Mouse (Mus musculus) neural tube, embryonic 12.5 days (tissue): ENCODE measurements around the gene Dap. TPM values are rescaled to one million over a fixed set of nuclear protein-coding genes. Genes with fewer than 3 reads are reported as not detected.

ENCODE experiments used
- ATAC-seq: fragments of 200-750 bp; cut with Nextera tagmentation; 2 replicates; pipeline ENCODE4 v1.8.0; 2017; ENCODE audit warnings: low read depth, mild to moderate bottlenecking, moderate TSS enrichment, moderate library complexity; ENCODE audit not compliant: low FRiP score
- H3K27ac ChIP-seq: fragments of 300-500 bp; sonication (generic); 2 replicates; pipeline ENCODE4 v1.5.1; 2016
- H3K27me3 ChIP-seq: fragments of 300-500 bp; sonication (generic); replicated peaks from 2 replicates; pipeline ENCODE4 v1.6.1; 2016; ENCODE audit warnings: mild to moderate bottlenecking
- H3K36me3 ChIP-seq: fragments of 300-500 bp; sonication (generic); 2 replicates; pipeline ENCODE4 v1.6.1; 2016; ENCODE audit warnings: mild to moderate bottlenecking
- H3K4me1 ChIP-seq: fragments of 300-500 bp; sonication (generic); 2 replicates; pipeline ENCODE4 v1.6.1; 2016
- H3K4me2 ChIP-seq: fragments of 300-500 bp; sonication (generic); replicated peaks from 2 replicates; pipeline ENCODE4 v1.6.1; 2016; ENCODE audit warnings: mild to moderate bottlenecking
- H3K4me3 ChIP-seq: fragments of 300-500 bp; sonication (generic); 2 replicates; pipeline ENCODE4 v1.5.1; 2016
- H3K9ac ChIP-seq: fragments of 300-500 bp; sonication (generic); 2 replicates; pipeline ENCODE4 v1.6.1; 2016; ENCODE audit warnings: mild to moderate bottlenecking
- H3K9me3 ChIP-seq: fragments of 300-500 bp; sonication (generic); 2 replicates; pipeline ENCODE4 v1.6.1; 2016; ENCODE audit warnings: mild to moderate bottlenecking
- WGBS: fragments of 180-500 bp; shearing (Covaris S2); methylation state at CpG from one replicate; pipeline ENCODE4 v1.1.7; 2016; 5-methylcytosine and 5-hydroxymethylcytosine counted together
- polyA plus RNA-seq: library from polyadenylated mRNA; unstranded; fragments of >200 nt; fragmentation: Nextera tagmentation; extraction: Ambion mirVana; gene quantifications from 2 replicates; pipeline ENCODE4 v1.2.1, GENCODE M21; 2016

Gene Dap
- polyA plus RNA-seq, 1 experiment from 2014 or later, result 44.0 TPM

DNA sequence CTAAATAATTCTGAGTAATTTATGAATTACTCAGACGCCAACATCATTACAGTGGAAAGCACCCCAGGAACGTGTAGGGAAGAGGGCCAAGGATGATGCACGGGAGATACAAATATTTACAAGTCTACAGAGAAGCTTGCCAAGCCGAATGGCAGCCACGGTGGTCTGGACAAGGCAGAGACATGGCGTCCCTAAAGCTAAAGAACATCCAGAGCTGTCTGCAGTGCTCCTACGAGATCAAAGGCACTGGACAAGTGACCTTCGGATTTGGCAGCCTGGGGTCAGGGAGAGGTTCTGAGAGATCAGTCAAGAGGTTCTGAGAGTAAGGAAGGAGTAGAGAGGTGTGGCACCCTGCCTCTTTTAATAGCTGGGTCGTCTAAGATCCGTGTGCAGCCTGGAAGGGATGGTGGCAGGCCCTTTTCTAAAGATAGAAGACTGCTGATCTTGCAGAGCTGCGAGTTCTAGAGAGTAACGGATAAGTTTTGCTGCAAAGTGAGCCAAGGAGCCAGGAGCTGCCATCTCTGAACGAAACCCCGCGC, 449 bp upstream of the Dap start:
- Histone ChIP-seq H3K27ac (no peak overlapping the region), H3K27me3 (no peaks in the 10 kb centered on the region), H3K9me3 (no peaks in the 10 kb centered on the region), H3K4me3 (peak overlapping the region; percentile 63), H3K4me1 (no peaks in the 10 kb centered on the region), H3K36me3 (no peaks in the 10 kb centered on the region), H3K9ac (peak overlapping the region; percentile 78; the same call in 1 of the 2 replicates), H3K4me2 (peak overlapping the region; percentile 80)
- peak; percentile 2; the same call in 1 of the 2 replicates for ATAC-seq
- 43% methylated on average over 15 of the region's 15 CpGs for WGBS

DNA sequence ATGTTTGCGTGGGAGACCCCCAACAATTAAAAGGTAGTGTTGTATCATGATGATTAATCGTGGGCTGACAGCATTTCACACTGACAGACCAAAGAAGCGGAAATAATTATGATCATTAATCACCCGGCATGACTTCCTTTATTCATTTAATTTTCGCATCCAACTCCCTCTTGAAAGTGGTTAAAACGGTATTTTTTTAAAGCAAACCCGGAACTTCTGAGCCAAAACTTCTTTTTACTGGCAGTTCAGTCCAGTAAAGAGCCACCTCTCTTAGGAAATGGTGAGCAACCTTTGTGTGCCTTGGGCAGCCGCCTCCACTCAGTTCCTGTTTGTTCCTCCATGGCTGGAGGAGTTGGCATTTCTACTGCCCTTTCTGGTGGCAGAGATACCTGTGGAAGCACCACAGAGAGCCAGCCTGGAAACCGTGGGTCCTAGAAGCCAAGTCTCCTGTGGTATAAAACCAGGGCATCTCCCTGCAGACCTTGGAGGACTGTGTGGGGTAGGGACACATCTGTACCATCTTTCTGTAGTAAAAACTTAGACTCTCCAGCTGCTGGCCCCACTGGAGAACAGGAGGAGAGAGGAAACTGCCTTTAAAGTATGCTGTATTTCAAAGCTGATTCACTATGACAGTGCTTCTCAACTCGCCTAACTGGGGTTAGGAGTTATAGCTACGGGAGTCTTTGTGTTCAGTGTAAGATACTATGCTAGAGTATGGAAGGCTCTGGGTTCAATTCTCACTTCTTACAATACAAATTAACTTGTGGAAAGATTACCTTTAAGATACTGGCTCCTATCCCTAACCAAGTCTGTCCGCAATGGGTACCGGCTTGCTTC, 910 bp downstream of the Dap start:
- H3K4me2 ChIP-seq, result peak overlapping the region; percentile 80
- H3K4me3 ChIP-seq, result peak overlapping the region; percentile 63
- no peaks in the 10 kb centered on the region for H3K36me3 ChIP-seq
- H3K4me1 ChIP-seq, result no peaks in the 10 kb centered on the region
- no peaks in the 10 kb centered on the region for H3K9me3 ChIP-seq
- WGBS, result 37% methylated on average over 13 of the region's 13 CpGs
- no peak overlapping the region for H3K27ac ChIP-seq
- no peaks in the 10 kb centered on the region for H3K27me3 ChIP-seq
- no peak for ATAC-seq
- H3K9ac ChIP-seq, result peak overlapping the region; percentile 78; the same call in 1 of the 2 replicates

DNA sequence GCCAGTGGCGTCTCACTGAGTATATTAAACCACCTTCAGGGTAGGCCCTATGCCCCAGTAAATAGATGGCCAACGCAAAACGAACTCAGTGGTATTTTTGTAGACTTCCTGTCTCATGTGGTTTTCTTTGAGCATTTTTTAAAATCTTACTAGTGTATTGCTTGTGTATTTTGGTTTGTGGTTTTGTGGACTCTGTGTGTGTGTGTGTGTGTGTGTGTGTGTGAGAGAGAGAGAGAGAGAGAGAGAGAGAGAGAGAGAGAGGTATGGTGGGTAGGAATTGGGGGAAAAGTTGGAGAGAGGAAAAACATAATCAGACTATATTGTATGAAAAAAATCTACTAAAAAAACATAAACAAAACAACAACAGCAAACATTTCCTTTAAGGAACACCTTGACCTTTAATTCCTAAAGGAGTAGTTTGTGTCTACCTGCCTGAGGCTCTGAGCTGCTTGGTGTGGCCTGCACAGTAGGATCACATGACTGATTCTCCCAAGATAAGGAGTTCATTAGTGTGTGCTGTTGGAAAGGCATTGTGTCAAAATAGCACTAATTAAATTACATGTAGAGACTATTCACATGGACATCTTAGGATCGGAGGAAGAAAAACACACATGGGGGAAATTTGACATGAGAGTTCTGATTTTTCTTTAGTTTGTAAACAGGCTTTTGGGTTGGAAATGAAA, 1.7 kb downstream of the Dap start:
- Histone ChIP-seq H3K4me3 (no peak overlapping the region), H3K4me2 (peak overlapping the region; percentile 80; the same call in 1 of the 2 replicates), H3K9me3 (no peaks in the 10 kb centered on the region), H3K27me3 (no peaks in the 10 kb centered on the region), H3K36me3 (no peaks in the 10 kb centered on the region), H3K9ac (no peak overlapping the region), H3K4me1 (no peaks in the 10 kb centered on the region), H3K27ac (no peak overlapping the region)
- 88% methylated on average over 4 of the region's 4 CpGs for WGBS
- ATAC-seq, result no peak

DNA sequence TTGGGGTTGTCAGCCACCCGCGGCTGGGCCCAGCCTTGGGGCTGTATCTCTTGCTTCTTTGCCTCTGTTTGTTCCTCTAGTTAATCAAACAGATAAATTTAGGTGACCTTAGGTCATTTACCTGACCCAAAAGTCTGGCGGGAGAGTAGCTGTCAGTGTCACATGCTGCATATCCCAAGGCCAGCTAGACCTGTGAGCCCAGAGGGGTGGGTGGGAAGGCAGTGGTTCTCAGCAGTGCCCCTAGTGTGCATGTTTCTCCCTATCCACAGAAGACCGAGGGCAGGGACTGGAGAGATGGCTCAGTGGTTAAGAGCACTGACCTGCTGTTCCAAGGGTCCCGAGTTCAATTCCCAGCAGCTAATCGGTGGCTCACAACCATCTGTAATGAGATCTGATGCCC, 2.4 kb downstream of the Dap start:
- no peak overlapping the region for H3K4me3 ChIP-seq
- no peak for ATAC-seq
- H3K27me3 ChIP-seq, result no peaks in the 10 kb centered on the region
- H3K27ac ChIP-seq, result no peak overlapping the region
- H3K9ac ChIP-seq, result no peak overlapping the region
- 76% methylated on average over 6 of the region's 6 CpGs for WGBS
- no peaks in the 10 kb centered on the region for H3K36me3 ChIP-seq
- no peak overlapping the region for H3K4me2 ChIP-seq
- H3K9me3 ChIP-seq, result no peaks in the 10 kb centered on the region
- H3K4me1 ChIP-seq, result no peaks in the 10 kb centered on the region

DNA sequence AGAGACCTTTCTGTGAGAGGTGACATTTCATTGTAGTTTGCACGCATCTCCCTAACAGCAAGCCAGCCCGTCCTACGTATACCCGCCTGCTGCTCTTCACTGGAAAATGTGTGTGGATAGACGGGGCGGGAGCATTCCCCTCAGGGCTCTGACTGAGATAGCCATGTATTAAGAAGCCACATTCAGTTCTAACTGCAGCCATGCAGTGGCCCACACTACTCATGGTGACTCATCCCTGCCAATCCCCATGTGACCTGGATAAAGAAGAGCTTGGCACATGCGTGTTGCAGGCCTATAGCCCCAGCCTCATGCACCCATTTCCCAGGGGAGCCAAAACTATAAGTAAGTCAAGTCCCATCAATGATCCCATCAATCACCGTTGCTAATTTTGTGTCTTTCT, 3.7 kb downstream of the Dap start:
- Histone ChIP-seq H3K4me3 (no peak overlapping the region), H3K9me3 (no peaks in the 10 kb centered on the region), H3K27me3 (no peaks in the 10 kb centered on the region), H3K27ac (no peak overlapping the region), H3K4me1 (no peaks in the 10 kb centered on the region), H3K4me2 (no peak overlapping the region), H3K36me3 (no peaks in the 10 kb centered on the region), H3K9ac (no peak overlapping the region)
- no peak for ATAC-seq
- WGBS, result 92% methylated on average over 8 of the region's 8 CpGs

DNA sequence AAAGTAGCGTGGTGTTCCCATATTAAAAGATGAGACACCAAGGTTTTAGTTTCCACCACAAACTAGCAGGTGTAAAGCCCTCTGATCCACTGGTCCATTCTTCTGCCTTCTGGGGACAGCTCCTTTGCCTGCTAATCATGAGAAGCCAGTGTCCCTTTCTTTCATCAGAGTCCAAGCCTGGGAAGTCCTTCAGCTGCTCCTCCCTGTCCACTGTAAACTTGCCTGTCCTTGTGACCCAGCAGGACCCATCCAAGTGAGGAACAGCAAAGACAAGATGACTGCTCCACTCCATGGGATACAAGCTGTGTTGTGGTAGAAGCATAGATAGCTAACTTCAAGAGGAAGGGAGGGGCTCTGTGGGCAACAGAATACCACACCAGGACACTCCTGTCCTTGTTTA, 8.9 kb downstream of the Dap start:
- H3K36me3 ChIP-seq, result no peaks in the 10 kb centered on the region
- H3K4me1 ChIP-seq, result no peaks in the 10 kb centered on the region
- no peak overlapping the region for H3K9ac ChIP-seq
- no peak overlapping the region for H3K4me2 ChIP-seq
- no peak for ATAC-seq
- H3K4me3 ChIP-seq, result no peak overlapping the region
- no peaks in the 10 kb centered on the region for H3K9me3 ChIP-seq
- H3K27me3 ChIP-seq, result no peaks in the 10 kb centered on the region
- 100% methylated on average over 1 of the region's 1 CpGs for WGBS
- H3K27ac ChIP-seq, result no peak overlapping the region

DNA sequence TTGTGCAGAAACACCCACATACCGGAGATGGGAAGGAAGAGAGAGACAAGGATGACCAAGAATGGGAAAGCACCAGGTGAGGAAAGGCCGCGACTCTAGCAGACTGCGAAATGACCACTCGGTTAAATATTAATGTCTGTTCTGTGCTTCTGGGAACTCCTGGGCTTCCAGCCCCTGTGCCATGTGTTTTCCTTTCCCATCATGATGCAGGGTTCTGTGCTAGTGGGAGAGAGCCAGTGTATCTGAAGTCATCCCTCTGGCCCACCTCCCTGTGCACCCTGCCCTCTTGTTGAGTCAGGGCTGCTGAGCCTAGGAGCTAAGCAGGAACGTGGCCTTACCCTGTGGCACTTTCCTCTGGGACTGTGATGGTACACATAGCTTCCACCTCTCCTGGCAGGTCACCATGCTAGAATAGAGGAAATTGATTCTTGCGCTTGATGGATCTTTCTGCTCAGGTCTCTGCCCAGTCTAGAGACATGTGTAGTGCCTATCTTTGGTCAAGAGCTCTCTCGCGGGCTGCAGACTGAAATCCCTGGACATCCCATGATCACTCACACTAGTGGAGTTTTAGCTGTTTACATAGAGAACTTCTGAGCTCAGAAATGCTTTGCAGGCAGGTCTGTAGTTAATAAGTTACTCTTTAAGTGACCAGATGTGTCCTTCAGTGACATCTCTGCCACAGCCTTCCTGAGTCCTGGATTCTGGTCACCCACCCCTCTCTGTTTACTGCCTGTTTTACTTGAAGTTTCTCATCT, 11.9 kb downstream of the Dap start:
- H3K27ac ChIP-seq, result no peak overlapping the region
- no peak for ATAC-seq

DNA sequence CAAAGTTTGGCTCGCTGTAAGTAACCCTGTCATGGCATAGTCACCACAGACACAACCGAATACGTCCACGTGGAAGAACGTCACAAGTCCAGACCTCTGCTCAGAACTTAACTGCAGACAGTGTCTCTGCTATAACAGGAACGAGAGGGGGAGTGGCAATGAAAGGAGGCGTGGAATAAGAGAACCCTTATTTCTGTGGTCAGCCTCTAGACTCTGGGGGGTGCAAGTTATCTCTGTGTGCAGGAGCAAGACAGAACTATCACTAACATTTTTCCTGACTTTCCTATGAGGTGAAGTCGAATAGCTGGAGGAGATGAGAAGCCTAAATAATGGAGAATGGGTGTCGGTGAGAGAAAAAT, 12.4 kb downstream of the Dap start:
- no peak overlapping the region for H3K9ac ChIP-seq
- no peak overlapping the region for H3K4me3 ChIP-seq
- no peaks in the 10 kb centered on the region for H3K36me3 ChIP-seq
- H3K27ac ChIP-seq, result no peak overlapping the region
- 0 out of 2 replicates have a peak, but pooled peaks cover 1% of the 10 kb centered on the region for H3K9me3 ChIP-seq
- H3K4me1 ChIP-seq, result no peaks in the 10 kb centered on the region
- no peak overlapping the region for H3K4me2 ChIP-seq
- WGBS, result 93% methylated on average over 9 of the region's 9 CpGs
- ATAC-seq, result no peak
- no peaks in the 10 kb centered on the region for H3K27me3 ChIP-seq

More for the DNA sequence above, 11.9 kb downstream of the Dap start:
- H3K27me3 ChIP-seq, result no peaks in the 10 kb centered on the region
- 90% methylated on average over 9 of the region's 9 CpGs for WGBS
- H3K4me3 ChIP-seq, result no peak overlapping the region
- no peak overlapping the region for H3K9ac ChIP-seq
- no peaks in the 10 kb centered on the region for H3K4me1 ChIP-seq
- no peak overlapping the region for H3K4me2 ChIP-seq
- H3K9me3 ChIP-seq, result no peaks in the 10 kb centered on the region
- no peaks in the 10 kb centered on the region for H3K36me3 ChIP-seq

DNA sequence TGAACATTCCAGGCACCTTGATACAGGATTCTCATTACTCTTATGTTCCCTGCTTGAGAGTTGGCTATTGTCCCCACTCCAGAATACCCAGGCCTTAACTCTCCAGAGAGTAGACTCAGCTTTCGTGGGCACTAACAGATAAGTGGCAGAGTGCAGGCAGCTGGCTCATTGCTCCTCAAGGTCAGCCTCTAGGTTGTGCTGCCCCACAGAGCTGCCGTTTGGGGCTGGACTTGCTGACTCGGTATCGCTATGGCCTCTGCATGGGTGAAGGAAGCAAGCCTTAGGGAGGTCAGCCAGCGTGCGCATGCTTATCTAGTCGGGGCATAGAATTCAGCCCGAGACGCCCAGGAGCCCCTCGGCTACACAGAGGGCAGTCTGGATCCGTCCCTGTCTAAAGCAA, 13.3 kb downstream of the Dap start:
- 86% methylated on average over 11 of the region's 11 CpGs for WGBS

DNA sequence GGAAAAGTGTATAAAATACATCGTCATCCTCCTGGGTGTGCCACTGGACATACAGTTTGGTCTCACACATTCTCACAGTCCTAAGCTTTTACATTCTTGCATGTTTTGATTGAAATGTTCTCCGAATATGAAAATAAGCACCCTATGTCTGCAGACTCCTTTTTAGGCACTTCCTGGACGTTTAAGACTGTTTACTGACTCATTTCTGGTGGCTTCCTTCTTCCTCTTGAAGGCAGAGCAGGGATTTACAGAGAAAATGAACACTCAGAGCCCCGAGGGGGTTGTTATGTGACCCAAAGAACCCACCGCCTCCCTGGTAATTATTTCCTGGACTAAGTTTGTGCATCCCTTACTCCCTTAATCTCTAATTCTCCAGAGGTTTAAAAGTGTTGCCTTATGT, 13.8 kb downstream of the Dap start:
- H3K9ac ChIP-seq, result no peak overlapping the region
- no peaks in the 10 kb centered on the region for H3K36me3 ChIP-seq
- WGBS, result 79% methylated on average over 5 of the region's 5 CpGs

More for the DNA sequence above, 13.3 kb downstream of the Dap start:
- Histone ChIP-seq H3K27ac (no peak overlapping the region), H3K9me3 (0 out of 2 replicates have a peak, but pooled peaks cover 6% of the 10 kb centered on the region), H3K36me3 (no peaks in the 10 kb centered on the region), H3K4me2 (no peak overlapping the region), H3K27me3 (no peaks in the 10 kb centered on the region), H3K4me3 (no peak overlapping the region), H3K4me1 (no peaks in the 10 kb centered on the region), H3K9ac (no peak overlapping the region)
- ATAC-seq, result no peak

DNA sequence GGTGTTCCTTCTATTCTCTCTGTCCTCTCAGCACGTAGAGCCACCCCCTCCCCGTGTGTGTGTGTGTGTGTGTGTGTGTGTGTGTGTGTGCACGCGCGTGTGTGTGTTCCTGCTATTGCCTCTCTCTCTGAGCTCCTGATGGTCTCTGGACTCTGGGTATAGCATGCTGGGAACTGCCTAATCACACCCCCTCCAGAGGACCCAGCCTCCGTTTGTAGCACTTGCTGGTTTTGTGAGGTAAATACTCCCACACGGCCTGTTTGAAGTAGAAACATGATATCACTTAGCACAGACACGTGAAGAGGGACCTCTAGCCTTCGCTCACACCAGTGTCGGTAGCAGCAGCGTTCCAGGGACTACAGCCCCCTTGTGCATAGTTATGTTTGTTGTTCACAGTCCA, 14.5 kb downstream of the Dap start:
- no peak overlapping the region for H3K27ac ChIP-seq
- no peak for ATAC-seq
- 71% methylated on average over 11 of the region's 11 CpGs for WGBS
- H3K4me2 ChIP-seq, result no peak overlapping the region
- H3K4me3 ChIP-seq, result no peak overlapping the region
- H3K4me1 ChIP-seq, result no peaks in the 10 kb centered on the region
- 0 out of 2 replicates have a peak, but pooled peaks cover 6% of the 10 kb centered on the region for H3K9me3 ChIP-seq
- H3K9ac ChIP-seq, result no peak overlapping the region
- no peaks in the 10 kb centered on the region for H3K36me3 ChIP-seq
- no peaks in the 10 kb centered on the region for H3K27me3 ChIP-seq

More for the DNA sequence above, 13.8 kb downstream of the Dap start:
- no peak overlapping the region for H3K4me3 ChIP-seq
- H3K9me3 ChIP-seq, result 0 out of 2 replicates have a peak, but pooled peaks cover 6% of the 10 kb centered on the region
- H3K27me3 ChIP-seq, result no peaks in the 10 kb centered on the region
- H3K4me2 ChIP-seq, result no peak overlapping the region
- no peak for ATAC-seq
- no peak overlapping the region for H3K27ac ChIP-seq
- no peaks in the 10 kb centered on the region for H3K4me1 ChIP-seq

DNA sequence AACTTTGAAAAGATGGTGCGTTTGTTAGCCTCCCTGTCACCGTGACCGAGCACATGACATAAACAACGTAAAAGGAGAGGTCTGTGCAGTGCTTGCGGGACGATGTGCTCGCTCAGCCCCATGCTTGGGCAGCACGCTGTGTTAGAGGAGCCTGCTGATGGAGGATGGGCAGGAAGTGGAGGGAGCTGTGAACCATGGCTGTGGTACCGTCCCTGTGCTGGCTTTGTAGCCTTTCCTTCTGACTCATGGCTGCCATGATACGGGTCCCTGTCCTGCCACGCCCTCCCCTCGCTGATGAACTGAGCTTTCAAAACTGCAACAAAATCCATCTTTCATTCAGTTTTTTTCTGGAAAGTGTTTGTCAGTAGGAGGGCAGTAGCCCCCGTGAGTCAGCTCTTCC, 15.6 kb downstream of the Dap start:
- Histone ChIP-seq H3K4me1 (no peaks in the 10 kb centered on the region), H3K27me3 (no peaks in the 10 kb centered on the region), H3K9me3 (0 out of 2 replicates have a peak, but pooled peaks cover 6% of the 10 kb centered on the region), H3K4me3 (no peak overlapping the region), H3K9ac (no peak overlapping the region), H3K36me3 (no peaks in the 10 kb centered on the region), H3K4me2 (no peak overlapping the region), H3K27ac (no peak overlapping the region)
- WGBS, result 88% methylated on average over 13 of the region's 13 CpGs
- ATAC-seq, result no peak
